Mouse (Mus musculus) frontal cortex, postnatal 36 days (tissue): ENCODE measurements at regions not wholly inside any gene's neighbourhood (a gene's known extent, or its start where the extent isn't known, plus 50 kb on each side); places are given as distances from the start of the nearest gene placed in this dataset.

Experiments
- DNase-seq, 2 experiments: peaks; one replicate each; pipeline ENCODE4 v3.0.0; 2022; ENCODE audit warnings: low spot score in 2 of 2

DNA sequence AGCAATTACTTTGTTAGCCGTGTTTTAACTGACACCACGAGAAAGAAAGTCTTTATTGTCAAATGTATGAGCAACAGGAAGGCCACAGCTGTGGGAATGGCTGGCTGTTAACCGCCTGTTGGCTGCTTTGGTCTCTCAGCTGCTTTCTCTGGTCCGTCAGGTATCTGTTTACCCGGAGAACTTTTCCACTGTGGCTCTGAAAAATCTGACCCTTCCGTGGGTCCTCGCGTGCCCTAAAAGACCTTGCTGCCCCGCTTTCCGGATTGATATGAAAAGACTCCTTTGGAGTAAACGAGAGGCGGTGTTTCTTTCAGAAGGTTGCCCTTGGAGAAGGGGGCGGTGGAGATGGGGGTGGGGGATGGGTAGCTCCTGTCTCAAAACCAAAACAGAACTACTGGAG is 75.9 kb downstream of the Sox14 start:
- peak in 1 of 2 experiments; percentile 6 for DNase-seq

DNA sequence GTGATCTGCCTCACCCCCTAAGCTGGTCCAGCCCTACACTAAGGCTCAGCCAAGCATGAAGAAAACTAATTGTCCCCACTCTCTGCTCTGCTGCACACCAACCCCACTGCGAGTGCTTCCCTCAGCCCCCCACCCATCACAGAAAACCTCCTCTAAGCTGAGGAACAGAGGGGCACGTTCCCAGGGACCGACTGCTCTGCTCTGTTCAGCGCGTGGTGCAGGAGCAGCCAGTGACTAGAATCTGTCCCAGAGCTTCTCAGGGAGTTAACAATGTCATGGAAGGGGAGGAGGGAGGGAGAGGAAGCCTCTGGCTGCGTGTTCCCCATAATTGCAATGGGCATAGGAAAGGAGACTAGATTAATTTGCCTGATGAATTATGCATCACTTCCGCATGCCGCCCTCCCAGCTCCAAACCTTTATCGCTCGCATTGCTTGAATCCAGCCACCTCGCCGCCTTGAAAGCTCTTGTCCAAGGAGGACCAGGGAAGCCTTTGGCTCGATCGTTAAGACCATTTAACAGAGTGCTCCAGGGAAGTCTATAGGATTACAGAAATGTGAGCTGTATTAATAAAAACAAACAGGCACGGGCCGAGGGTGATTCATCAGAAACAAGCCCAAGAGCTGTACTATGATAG is 76.5 kb downstream of the Sox14 start:
- peak; percentile 17 to 22 for DNase-seq

DNA sequence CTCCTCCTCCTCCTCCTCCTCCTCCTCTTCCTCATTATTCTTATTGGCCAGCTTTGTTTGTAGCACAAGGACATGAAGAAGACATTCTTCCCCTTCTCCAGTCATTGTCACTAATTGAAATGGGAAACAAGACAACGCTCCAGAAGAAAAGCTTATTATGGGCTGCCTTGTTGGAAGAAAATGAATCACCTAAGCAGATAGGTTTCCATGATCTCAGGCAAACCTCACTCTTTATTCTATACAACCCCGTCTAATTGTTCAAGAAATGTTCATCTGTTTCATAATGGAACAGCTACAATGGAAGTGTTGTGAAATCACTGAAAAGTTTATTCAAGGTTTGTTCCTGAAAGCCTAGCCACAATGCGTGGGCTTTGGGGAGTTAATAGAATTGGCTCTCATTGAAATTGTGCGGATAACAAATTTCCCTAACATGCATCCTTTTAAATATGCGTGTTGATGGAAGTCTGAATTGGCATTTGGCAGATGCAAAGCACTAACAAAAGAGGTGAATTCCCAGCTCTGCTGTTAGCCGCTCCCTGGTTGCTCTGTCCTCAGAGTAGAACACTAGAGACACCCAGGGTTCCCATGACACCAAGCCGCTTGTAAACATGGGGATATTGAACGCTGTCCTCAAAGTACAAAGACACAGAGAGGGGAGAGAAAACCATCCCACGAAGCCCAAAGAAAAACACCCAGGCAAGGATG is 78.8 kb downstream of the Sox14 start:
- no peak for DNase-seq

DNA sequence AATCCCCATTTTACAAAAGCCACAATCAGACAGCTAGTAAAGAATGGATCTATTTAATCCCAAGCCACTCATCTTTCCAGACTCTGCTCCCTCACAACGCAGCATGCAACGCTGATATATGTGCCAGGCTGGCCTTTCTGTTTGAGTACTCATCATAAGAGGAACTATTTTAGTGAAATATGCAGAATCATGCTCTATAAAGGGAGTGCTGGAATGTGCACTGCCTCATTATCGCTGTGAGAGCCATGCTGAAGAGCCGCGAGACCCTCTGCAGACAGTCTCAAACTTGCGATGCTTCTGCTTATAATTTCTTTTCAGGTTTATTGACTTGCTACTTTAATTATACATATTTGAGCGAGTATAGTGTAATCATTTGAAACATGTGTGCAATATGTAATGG is 75.6 kb upstream of the Cldn18 start:
- no peak for DNase-seq

DNA sequence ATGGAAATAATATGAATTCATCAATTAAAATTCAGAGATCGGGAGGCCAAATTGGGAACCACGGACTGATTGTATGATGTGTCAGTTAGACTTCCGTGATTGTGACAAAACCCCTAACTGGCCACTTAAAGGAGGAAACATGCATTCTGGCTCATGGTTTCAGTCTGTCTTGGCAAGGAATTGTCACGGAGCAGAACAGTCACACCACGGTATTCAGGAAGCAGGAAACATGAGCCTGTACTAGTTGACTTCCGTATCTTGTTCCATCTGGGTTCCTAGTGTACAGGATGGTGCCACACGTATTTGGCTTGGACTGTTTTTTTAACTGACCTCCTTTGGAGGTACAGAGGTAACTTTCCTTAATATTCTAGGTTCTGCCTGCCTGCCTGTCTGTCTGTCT is 69.8 kb upstream of the Cldn18 start:
- no peak for DNase-seq

DNA sequence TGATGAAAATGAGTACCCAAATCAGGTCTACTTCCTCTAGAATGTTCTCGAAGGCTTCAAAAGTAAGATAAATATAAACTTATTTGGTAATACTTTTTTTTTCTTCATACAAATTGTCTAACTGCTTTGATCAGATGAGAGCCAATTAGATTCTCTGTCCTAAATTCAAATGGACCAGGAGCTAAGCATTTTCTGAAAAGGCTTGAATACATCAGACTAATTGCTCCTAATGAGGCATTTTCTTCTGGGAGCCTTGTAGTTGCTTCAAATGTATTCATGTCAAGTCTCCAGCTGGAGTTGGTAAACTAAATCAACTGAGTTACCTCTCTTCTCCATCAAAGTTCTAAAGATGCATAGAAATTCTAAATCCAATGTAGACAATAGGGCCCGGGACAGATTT is 66.1 kb upstream of the Cldn18 start:
- DNase-seq = no peak

DNA sequence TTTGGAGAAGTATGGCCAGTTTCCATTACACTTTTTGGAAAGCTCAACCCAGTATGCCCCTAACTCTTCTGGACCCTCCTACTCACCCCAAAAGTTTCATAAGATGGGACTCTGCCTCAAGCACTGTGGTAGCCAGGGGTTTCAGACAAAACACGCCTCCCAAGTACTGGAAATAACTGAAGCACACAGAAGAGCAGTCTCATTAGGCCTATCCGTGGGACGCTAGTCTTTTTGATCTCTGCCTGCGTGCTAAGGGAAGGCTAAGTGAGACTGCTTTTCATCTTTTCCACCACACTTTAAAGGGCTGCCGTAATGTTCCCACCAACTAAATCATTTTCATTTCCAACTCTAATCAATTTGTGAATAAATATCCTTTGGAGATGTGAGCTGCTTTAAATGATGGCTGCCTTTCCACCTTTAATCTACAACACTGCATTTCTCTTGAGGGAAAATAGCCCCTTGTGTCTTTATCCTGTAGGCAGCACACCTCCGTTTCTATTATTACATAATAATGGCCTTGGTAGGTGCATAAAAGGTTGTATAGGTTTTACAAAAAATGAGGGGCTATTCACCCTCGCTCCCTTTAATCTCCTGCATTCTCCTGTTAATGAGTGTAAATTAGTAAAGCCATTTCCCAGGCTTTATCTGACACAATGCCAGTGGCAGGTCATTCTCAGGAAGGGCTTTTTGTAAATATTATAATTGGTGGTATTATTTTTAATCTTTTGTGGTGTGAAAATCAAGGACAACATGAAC is 65.5 kb upstream of the Cldn18 start:
- no peak for DNase-seq

DNA sequence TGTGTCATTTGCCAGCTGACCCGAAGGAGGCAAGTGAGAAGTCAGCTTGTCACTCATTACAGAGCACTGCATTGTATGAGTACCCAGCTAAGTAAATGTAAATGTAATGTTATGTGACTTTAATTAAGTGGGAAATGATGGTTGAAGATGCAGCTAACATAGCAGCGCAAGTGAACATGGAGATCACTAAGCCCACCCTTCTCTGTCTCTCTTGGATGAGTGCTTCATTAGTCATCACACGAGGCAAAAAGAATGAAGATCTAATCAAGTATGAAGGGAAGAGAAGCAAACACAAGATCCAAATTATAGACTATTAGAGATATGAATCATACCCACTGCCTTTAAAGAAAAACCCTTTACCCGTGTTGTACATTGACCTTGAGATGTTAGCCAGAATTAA is 61.8 kb upstream of the Cldn18 start:
- DNase-seq = no peak

DNA sequence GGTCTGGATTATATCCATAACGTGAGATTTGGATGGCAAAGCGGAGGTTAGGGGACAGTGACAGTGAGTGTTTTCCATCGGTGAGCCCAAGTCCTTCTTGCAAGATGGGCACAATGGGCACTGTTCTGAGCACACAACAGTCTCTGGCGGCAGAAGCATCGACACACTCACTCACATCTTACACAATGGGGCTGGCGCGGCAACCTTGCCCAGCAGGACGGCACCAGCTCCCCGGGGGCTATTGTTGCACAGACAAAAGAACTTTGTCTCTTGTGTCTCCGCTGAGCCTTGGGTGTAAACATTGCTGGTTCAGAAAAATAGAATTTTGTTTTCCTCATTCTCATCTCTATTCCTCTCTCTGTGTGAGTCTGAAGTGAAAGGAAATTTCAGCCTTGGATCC is 53.6 kb upstream of the Cldn18 start:
- peak in 1 of 2 experiments; percentile 3 for DNase-seq
